ENCODE assay signal across 21 mouse cellular contexts in the genomic region with DNA sequence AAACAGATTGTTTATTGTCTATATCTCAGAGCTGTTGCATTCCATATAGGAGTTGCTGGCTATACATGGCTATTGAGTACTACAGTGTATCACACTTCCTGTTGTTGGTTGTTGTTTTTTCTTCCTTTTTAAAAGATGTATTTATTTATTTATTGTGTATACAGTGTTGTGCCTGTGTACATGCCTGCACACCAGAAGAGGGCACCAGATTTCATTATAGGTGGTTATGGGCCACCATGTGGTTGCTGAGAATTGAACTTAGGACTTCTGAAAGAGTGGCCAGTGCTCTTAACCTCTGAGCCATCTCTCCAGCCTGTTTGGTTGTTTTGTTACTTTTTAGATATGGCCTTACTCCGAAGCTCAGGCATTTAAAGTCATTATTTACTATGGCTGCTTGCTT. TPM values are rescaled to one million over a fixed set of nuclear protein-coding genes. Genes with fewer than 3 reads are reported as not detected.
A peak's percentile ranks its signal among the peaks of the same experiment; 100 is the strongest.
DNase-seq lines count a peak whose midpoint lies in the region; ATAC-seq and TF ChIP-seq lines count a peak whose summit lies in the region.
"Had no signal": no experiment of that assay in that cellular context is flagged by ENCODE, and none has a peak within 500 bp of the region (broad histone marks: within the 10 kb centered on the region; RNA-seq: fewer than 3 reads in every experiment).

No protein-coding gene starts in this region.

- ATAC-seq in hindbrain, postnatal 0 days: no peak
- ATAC-seq in hindbrain, embryonic 11.5 days (ENCODE audit: low FRiP score): no peak
- no peak for ATAC-seq in liver, embryonic 15.5 days (ENCODE audit: insufficient read depth)
- ATAC-seq: forebrain, postnatal 0 days had no signal

- no peak overlapping the region for H3K4me2 ChIP-seq in hindbrain, postnatal 0 days (ENCODE audit: low read depth, low read length)
- H3K4me2 ChIP-seq in hindbrain, embryonic 11.5 days (replicated peaks; ENCODE audit: low read depth, low read length): no peak overlapping the region
- peak overlapping the region; percentile 87 for H3K4me2 ChIP-seq in liver, embryonic 15.5 days

- no peaks in the 10 kb centered on the region for H3K27me3 ChIP-seq in hindbrain, postnatal 0 days (ENCODE audit: insufficient read depth, low read length)
- H3K27me3 ChIP-seq in hindbrain, embryonic 11.5 days (ENCODE audit: control insufficient read depth, insufficient read depth, low read length): no peaks in the 10 kb centered on the region
- 0 out of 2 replicates have a peak, but pooled peaks cover under 1% of the 10 kb centered on the region for H3K27me3 ChIP-seq in E14TG2a.4 (ENCODE audit: insufficient read depth, low read length)
- H3K27me3 ChIP-seq in liver, embryonic 15.5 days: no peaks in the 10 kb centered on the region
- H3K27me3 ChIP-seq: heart, embryonic 15.5 days; midbrain, embryonic 12.5 days had no signal

- no peak overlapping the region for H3K9ac ChIP-seq in hindbrain, postnatal 0 days (replicated peaks; ENCODE audit: low read length)
- no peak overlapping the region for H3K9ac ChIP-seq in hindbrain, embryonic 11.5 days (ENCODE audit: low read depth, low read length)
- H3K9ac ChIP-seq in liver, embryonic 15.5 days: peak overlapping the region; percentile 28; the same call in 1 of the 2 replicates
- H3K9ac ChIP-seq: forebrain, postnatal 0 days; heart, embryonic 15.5 days; midbrain, embryonic 12.5 days had no signal

- H3K36me3 ChIP-seq in hindbrain, postnatal 0 days (ENCODE audit: insufficient read depth, low read length): peaks cover 8% of the 10 kb centered on the region; the same call in 1 of the 2 replicates
- no peaks in the 10 kb centered on the region for H3K36me3 ChIP-seq in hindbrain, embryonic 11.5 days (ENCODE audit: control insufficient read depth, insufficient read depth, low read length)
- peaks cover 22% of the 10 kb centered on the region for H3K36me3 ChIP-seq in E14TG2a.4 (ENCODE audit: insufficient read depth, low read length)
- peaks cover 21% of the 10 kb centered on the region for H3K36me3 ChIP-seq in liver, embryonic 15.5 days (replicated peaks)

- peak; percentile 19; the same call in 1 of the 2 replicates for TF ChIP-seq CTCF in hindbrain, postnatal 0 days (IDR thresholded peaks at IDR 0.05; ENCODE audit: low read depth)
- peak; percentile 13; the same call in 1 of the 2 replicates for TF ChIP-seq CTCF in E14TG2a.4 (conservative IDR thresholded peaks at IDR 0.05; ENCODE audit: low read length)

- H3K9me3 ChIP-seq in hindbrain, postnatal 0 days (ENCODE audit: low read length): no peaks in the 10 kb centered on the region
- H3K9me3 ChIP-seq in hindbrain, embryonic 11.5 days (ENCODE audit: control insufficient read depth, low read length): no peaks in the 10 kb centered on the region
- no peaks in the 10 kb centered on the region for H3K9me3 ChIP-seq in E14TG2a.4 (ENCODE audit: low read length)
- no peaks in the 10 kb centered on the region for H3K9me3 ChIP-seq in liver, embryonic 15.5 days (replicated peaks)
- H3K9me3 ChIP-seq: forebrain, embryonic 10.5 days; heart, embryonic 15.5 days; hindbrain, embryonic 10.5 days; midbrain, embryonic 12.5 days had no signal

- peaks cover 7% of the 10 kb centered on the region; the same call in 1 of the 2 replicates for H3K4me1 ChIP-seq in hindbrain, postnatal 0 days (ENCODE audit: insufficient read depth, low read length)
- no peaks in the 10 kb centered on the region for H3K4me1 ChIP-seq in hindbrain, embryonic 11.5 days (replicated peaks; ENCODE audit: control insufficient read depth, insufficient read depth, low read length)
- H3K4me1 ChIP-seq in E14TG2a.4 (replicated peaks; ENCODE audit: low read depth, low read length): peaks cover 37% of the 10 kb centered on the region
- peaks cover 54% of the 10 kb centered on the region for H3K4me1 ChIP-seq in liver, embryonic 15.5 days (replicated peaks)

- H3K27ac ChIP-seq in hindbrain, postnatal 0 days: no peak overlapping the region
- no peak overlapping the region for H3K27ac ChIP-seq in hindbrain, embryonic 11.5 days (ENCODE audit: low read depth, low read length)
- H3K27ac ChIP-seq in liver, embryonic 15.5 days (replicated peaks): peak overlapping the region; percentile 99
- H3K27ac ChIP-seq: heart, embryonic 15.5 days; left cerebral cortex, adult 2 months; midbrain, embryonic 12.5 days had no signal

- H3K4me3 ChIP-seq in hindbrain, postnatal 0 days (ENCODE audit: low read length): no peak overlapping the region
- no peak overlapping the region for H3K4me3 ChIP-seq in hindbrain, embryonic 11.5 days (ENCODE audit: low read depth, low read length)
- H3K4me3 ChIP-seq in E14TG2a.4 (replicated peaks; ENCODE audit: low read length): no peak overlapping the region
- H3K4me3 ChIP-seq in liver, embryonic 15.5 days (replicated peaks): no peak overlapping the region
- H3K4me3 ChIP-seq: left cerebral cortex, adult 2 months; midbrain, embryonic 12.5 days had no signal

- WGBS in hindbrain, postnatal 0 days: 100% methylated on average over 1 of the region's 1 CpGs
- WGBS in hindbrain, embryonic 11.5 days: 90% methylated on average over 1 of the region's 1 CpGs
- 84% methylated on average over 1 of the region's 1 CpGs for WGBS in liver, embryonic 15.5 days (ENCODE audit: insufficient replicate concordance)

- DNase-seq in hindbrain, postnatal 0 days (ENCODE audit: low spot score): no peak
- DNase-seq in hindbrain, embryonic 11.5 days (ENCODE audit: low spot score): no peak
- DNase-seq in 3T3-L1 (ENCODE audit: low read depth, low spot score): peak; percentile 31
- DNase-seq in frontal cortex, postnatal 14 days (ENCODE audit: low spot score in 2 of 2): no peak
- DNase-seq in kidney, postnatal 14 days: no peak
- DNase-seq: adrenal gland, postnatal 25 days; cerebellum, adult 11 months; cerebellum, postnatal 25 days; forebrain, postnatal 0 days; kidney, adult 8-10 months; kidney, postnatal 25 days; thymus, postnatal 4 days had no signal

RNA-seq across cellular contexts. Expression of a gene that starts 1.4 kb away (rescaled TPM):
- 68.3 and 71.1 TPM in 2 replicates for total RNA-seq in hindbrain, postnatal 0 days (2014; rRNA removed)
- polyA plus RNA-seq in hindbrain, postnatal 0 days (2015; fragmentation: Nextera tagmentation; extraction: Ambion mirVana): 78.2 and 83.9 TPM in 2 replicates
- 138 and 143 TPM in 2 replicates for polyA plus RNA-seq in hindbrain, embryonic 11.5 days (2014; fragmentation: Nextera tagmentation; extraction: Ambion mirVana)
- polyA plus RNA-seq in liver, embryonic 15.5 days (2015; fragmentation: Nextera tagmentation; extraction: Ambion mirVana): 189 and 190 TPM in 2 replicates

RNA-seq across cellular contexts. Expression of a gene that starts 10.3 kb away (rescaled TPM):
- 3.8 and 4.1 TPM in 2 replicates for total RNA-seq in hindbrain, postnatal 0 days (2014; rRNA removed)
- 0.59 and 0.63 TPM in 2 replicates for polyA plus RNA-seq in hindbrain, postnatal 0 days (2015; fragmentation: Nextera tagmentation; extraction: Ambion mirVana)
- 1.4 and 1.8 TPM in 2 replicates for polyA plus RNA-seq in hindbrain, embryonic 11.5 days (2014; fragmentation: Nextera tagmentation; extraction: Ambion mirVana)
- polyA plus RNA-seq in liver, embryonic 15.5 days (2015; fragmentation: Nextera tagmentation; extraction: Ambion mirVana): 1.4 and 1.5 TPM in 2 replicates

RNA-seq across cellular contexts. Expression of a gene that starts 12.5 kb away (rescaled TPM):
- total RNA-seq in hindbrain, postnatal 0 days (2014; rRNA removed): 71.1 and 95.3 TPM in 2 replicates
- 140 and 145 TPM in 2 replicates for polyA plus RNA-seq in hindbrain, postnatal 0 days (2015; fragmentation: Nextera tagmentation; extraction: Ambion mirVana)
- polyA plus RNA-seq in hindbrain, embryonic 11.5 days (2014; fragmentation: Nextera tagmentation; extraction: Ambion mirVana): 166 and 178 TPM in 2 replicates
- polyA plus RNA-seq in liver, embryonic 15.5 days (2015; fragmentation: Nextera tagmentation; extraction: Ambion mirVana): 94.0 and 97.1 TPM in 2 replicates

RNA-seq across cellular contexts. Expression of a gene that starts 15.8 kb away (rescaled TPM):
- total RNA-seq in hindbrain, postnatal 0 days (2014; rRNA removed): 0.36 and 0.47 TPM in 2 replicates
- polyA plus RNA-seq in hindbrain, postnatal 0 days (2015; fragmentation: Nextera tagmentation; extraction: Ambion mirVana): 0.10 and 0.16 TPM in 2 replicates
- polyA plus RNA-seq in hindbrain, embryonic 11.5 days (2014; fragmentation: Nextera tagmentation; extraction: Ambion mirVana): 0.10 TPM in 1 of 2 replicates, not detected in the other
- polyA plus RNA-seq in liver, embryonic 15.5 days (2015; fragmentation: Nextera tagmentation; extraction: Ambion mirVana): 0.06 TPM in 1 of 2 replicates, not detected in the other
- polyA plus RNA-seq: forebrain, embryonic 10.5 days; hindbrain, embryonic 10.5 days; limb, embryonic 11.5 days; midbrain, embryonic 12.5 days; neural tube, embryonic 14.5 days had no signal

RNA-seq across cellular contexts. Expression of a gene that starts 35.7 kb away (rescaled TPM):
- total RNA-seq in hindbrain, postnatal 0 days (2014; rRNA removed): 146 and 154 TPM in 2 replicates
- polyA plus RNA-seq in hindbrain, postnatal 0 days (2015; fragmentation: Nextera tagmentation; extraction: Ambion mirVana): 214 and 225 TPM in 2 replicates
- 213 and 217 TPM in 2 replicates for polyA plus RNA-seq in hindbrain, embryonic 11.5 days (2014; fragmentation: Nextera tagmentation; extraction: Ambion mirVana)
- 80.5 and 87.1 TPM in 2 replicates for polyA plus RNA-seq in liver, embryonic 15.5 days (2015; fragmentation: Nextera tagmentation; extraction: Ambion mirVana)
